In genomic region chr7:84185196-84185595, GRCm38 (mm10) we compare ENCODE assay signal across 25 mouse cellular contexts. TPM values are rescaled to one million over a fixed set of nuclear protein-coding genes. Genes with fewer than 3 reads are reported as not detected.
A peak's percentile ranks its signal among the peaks of the same experiment; 100 is the strongest.
DNase-seq lines count a peak whose midpoint lies in the region; ATAC-seq and TF ChIP-seq lines count a peak whose summit lies in the region.
"Had no signal": no experiment of that assay in that cellular context is flagged by ENCODE, and none has a peak within 500 bp of the region (broad histone marks: within the 10 kb centered on the region; RNA-seq: fewer than 3 reads in every experiment).

No protein-coding gene starts in this region.

- ATAC-seq in forebrain, embryonic 15.5 days (replicated peaks) = peak; percentile 51; the same call in 1 of the 2 replicates
- ATAC-seq in forebrain, embryonic 11.5 days (replicated peaks; ENCODE audit: low FRiP score) = no peak
- ATAC-seq in forebrain, embryonic 16.5 days = peak; percentile 92
- no peak for ATAC-seq in stomach, postnatal 0 days (ENCODE audit: low FRiP score, low TSS enrichment)
- ATAC-seq: CD4-positive, CD25-positive, alpha-beta regulatory T cell, adult 4 months; hindbrain, embryonic 16.5 days; intestine, embryonic 15.5 days had no signal

- H3K4me3 ChIP-seq in forebrain, embryonic 15.5 days = no peak overlapping the region
- H3K4me3 ChIP-seq in forebrain, embryonic 11.5 days (ENCODE audit: low read depth, low read length) = no peak overlapping the region
- no peak overlapping the region for H3K4me3 ChIP-seq in forebrain, embryonic 16.5 days (replicated peaks; ENCODE audit: low read length)
- no peak overlapping the region for H3K4me3 ChIP-seq in stomach, postnatal 0 days (ENCODE audit: low read depth, low read length)
- H3K4me3 ChIP-seq: embryonic facial prominence, embryonic 12.5 days; embryonic facial prominence, embryonic 15.5 days; gastrocnemius, adult 2 months; heart, embryonic 12.5 days; heart, embryonic 15.5 days; hindbrain, embryonic 10.5 days; hindbrain, embryonic 13.5 days; intestine, embryonic 15.5 days had no signal

- no peaks in the 10 kb centered on the region for H3K36me3 ChIP-seq in forebrain, embryonic 15.5 days
- no peaks in the 10 kb centered on the region for H3K36me3 ChIP-seq in forebrain, embryonic 11.5 days (ENCODE audit: control insufficient read depth, insufficient read depth, low read length)
- no peaks in the 10 kb centered on the region for H3K36me3 ChIP-seq in forebrain, embryonic 16.5 days (ENCODE audit: control insufficient read depth, insufficient read depth)
- H3K36me3 ChIP-seq in stomach, postnatal 0 days (ENCODE audit: control insufficient read depth, insufficient read depth, low read length) = no peaks in the 10 kb centered on the region
- H3K36me3 ChIP-seq: embryonic facial prominence, embryonic 12.5 days; embryonic facial prominence, embryonic 15.5 days; heart, embryonic 12.5 days; heart, embryonic 15.5 days; hindbrain, embryonic 10.5 days; hindbrain, embryonic 13.5 days; intestine, embryonic 15.5 days had no signal

- no peak for TF ChIP-seq CTCF in stomach, postnatal 0 days (IDR thresholded peaks at IDR 0.05; ENCODE audit: low read depth)

- no peaks in the 10 kb centered on the region for H3K4me1 ChIP-seq in forebrain, embryonic 15.5 days
- H3K4me1 ChIP-seq in forebrain, embryonic 11.5 days (replicated peaks; ENCODE audit: control insufficient read depth, insufficient read depth, low read length) = no peaks in the 10 kb centered on the region
- H3K4me1 ChIP-seq in forebrain, embryonic 16.5 days (replicated peaks; ENCODE audit: control insufficient read depth, insufficient read depth, low read length) = no peaks in the 10 kb centered on the region
- no peaks in the 10 kb centered on the region for H3K4me1 ChIP-seq in stomach, postnatal 0 days (replicated peaks; ENCODE audit: control insufficient read depth, insufficient read depth)
- H3K4me1 ChIP-seq: embryonic facial prominence, embryonic 12.5 days; embryonic facial prominence, embryonic 15.5 days; heart, embryonic 12.5 days; heart, embryonic 15.5 days; hindbrain, embryonic 10.5 days; hindbrain, embryonic 13.5 days; intestine, embryonic 15.5 days had no signal

- no peak overlapping the region for H3K9ac ChIP-seq in forebrain, embryonic 15.5 days (replicated peaks)
- no peak overlapping the region for H3K9ac ChIP-seq in forebrain, embryonic 11.5 days (ENCODE audit: low read length)
- H3K9ac ChIP-seq in forebrain, embryonic 16.5 days (replicated peaks; ENCODE audit: low read depth, low read length) = no peak overlapping the region
- H3K9ac ChIP-seq in stomach, postnatal 0 days (ENCODE audit: low read length) = no peak overlapping the region
- H3K9ac ChIP-seq: embryonic facial prominence, embryonic 12.5 days; embryonic facial prominence, embryonic 15.5 days; heart, embryonic 12.5 days; heart, embryonic 15.5 days; hindbrain, embryonic 13.5 days; intestine, embryonic 15.5 days had no signal

- no peak overlapping the region for H3K4me2 ChIP-seq in forebrain, embryonic 15.5 days (replicated peaks)
- H3K4me2 ChIP-seq in forebrain, embryonic 11.5 days (ENCODE audit: low read depth, low read length, severe bottlenecking) = no peak overlapping the region
- H3K4me2 ChIP-seq in forebrain, embryonic 16.5 days (ENCODE audit: low read length) = no peak overlapping the region
- H3K4me2 ChIP-seq in stomach, postnatal 0 days (replicated peaks; ENCODE audit: low read depth) = no peak overlapping the region
- H3K4me2 ChIP-seq: embryonic facial prominence, embryonic 12.5 days; embryonic facial prominence, embryonic 15.5 days; heart, embryonic 12.5 days; heart, embryonic 15.5 days; hindbrain, embryonic 13.5 days; intestine, embryonic 15.5 days had no signal

- H3K9me3 ChIP-seq in forebrain, embryonic 15.5 days = no peaks in the 10 kb centered on the region
- H3K9me3 ChIP-seq in forebrain, embryonic 11.5 days (ENCODE audit: control insufficient read depth, low read length) = no peaks in the 10 kb centered on the region
- H3K9me3 ChIP-seq in forebrain, embryonic 16.5 days (ENCODE audit: control insufficient read depth, low read length) = no peaks in the 10 kb centered on the region
- H3K9me3 ChIP-seq in stomach, postnatal 0 days (ENCODE audit: control insufficient read depth, low read length) = no peaks in the 10 kb centered on the region
- H3K9me3 ChIP-seq: embryonic facial prominence, embryonic 12.5 days; embryonic facial prominence, embryonic 15.5 days; heart, embryonic 12.5 days; heart, embryonic 15.5 days; hindbrain, embryonic 10.5 days; hindbrain, embryonic 13.5 days; intestine, embryonic 15.5 days had no signal

- 67% methylated on average over 4 of the region's 4 CpGs for WGBS in forebrain, embryonic 15.5 days
- 82% methylated on average over 4 of the region's 4 CpGs for WGBS in forebrain, embryonic 11.5 days
- 59% methylated on average over 4 of the region's 4 CpGs for WGBS in forebrain, embryonic 16.5 days
- 73% methylated on average over 4 of the region's 4 CpGs for WGBS in stomach, postnatal 0 days

- no peaks in the 10 kb centered on the region for H3K27me3 ChIP-seq in forebrain, embryonic 15.5 days
- H3K27me3 ChIP-seq in forebrain, embryonic 11.5 days (ENCODE audit: control insufficient read depth, insufficient read depth, low read length) = no peaks in the 10 kb centered on the region
- H3K27me3 ChIP-seq in forebrain, embryonic 16.5 days (replicated peaks; ENCODE audit: control insufficient read depth, insufficient read depth, low read length) = no peaks in the 10 kb centered on the region
- no peaks in the 10 kb centered on the region for H3K27me3 ChIP-seq in stomach, postnatal 0 days (ENCODE audit: control insufficient read depth, insufficient read depth, low read length)
- H3K27me3 ChIP-seq: embryonic facial prominence, embryonic 12.5 days; embryonic facial prominence, embryonic 15.5 days; heart, embryonic 12.5 days; heart, embryonic 15.5 days; hindbrain, embryonic 13.5 days; intestine, embryonic 15.5 days had no signal

- H3K27ac ChIP-seq in forebrain, embryonic 15.5 days (replicated peaks) = peak overlapping the region; percentile 11; the same call in 1 of the 2 replicates
- no peak overlapping the region for H3K27ac ChIP-seq in forebrain, embryonic 11.5 days (ENCODE audit: low read depth, low read length)
- H3K27ac ChIP-seq in forebrain, embryonic 16.5 days (ENCODE audit: low read length) = peak overlapping the region; percentile 20
- peak overlapping the region; percentile 19; the same call in 1 of the 2 replicates for H3K27ac ChIP-seq in stomach, postnatal 0 days (replicated peaks)
- H3K27ac ChIP-seq: embryonic facial prominence, embryonic 12.5 days; embryonic facial prominence, embryonic 15.5 days; gastrocnemius, adult 2 months; heart, embryonic 15.5 days; hindbrain, embryonic 10.5 days; hindbrain, embryonic 13.5 days; intestine, embryonic 15.5 days had no signal

- no peak for DNase-seq in forebrain, embryonic 11.5 days (ENCODE audit: low spot score)
- no peak for DNase-seq in stomach, postnatal 0 days (ENCODE audit: low spot score)
- no peak for DNase-seq in urinary bladder, postnatal 4 days (ENCODE audit: low spot score in 2 of 2)
- no peak for DNase-seq in yolk sac, embryonic 10.5 days (ENCODE audit: low spot score)
- DNase-seq: adrenal gland, adult 2 months; adrenal gland, postnatal 14 days; cerebellum, adult 18-20 months; cerebellum, adult 9-10 months; cerebellum, postnatal 14 days; gastrocnemius, adult 2 months; gastrocnemius, postnatal 14 days; heart, postnatal 10 days; heart, postnatal 36 days; kidney, adult 11 months had no signal

- no peak for TF ChIP-seq EP300 in stomach, postnatal 0 days (optimal IDR thresholded peaks at IDR 0.05)

RNA-seq across cellular contexts. Expression of gene Abhd17c, which starts 33.5 kb away (rescaled TPM):
- polyA plus RNA-seq in forebrain, embryonic 15.5 days (2015; fragmentation: Nextera tagmentation; extraction: Ambion mirVana) = 74.2 and 84.1 TPM in 2 replicates
- 71.3 and 77.7 TPM in 2 replicates for polyA plus RNA-seq in forebrain, embryonic 11.5 days (2014; fragmentation: Nextera tagmentation; extraction: Ambion mirVana)
- polyA plus RNA-seq in forebrain, embryonic 16.5 days (2015; fragmentation: Nextera tagmentation; extraction: Ambion mirVana) = 26.2 and 36.1 TPM in 2 replicates
- 59.7 and 60.9 TPM in 2 replicates for polyA plus RNA-seq in stomach, postnatal 0 days (2015; fragmentation: Nextera tagmentation; extraction: Ambion mirVana)

Comparison
In these comparisons a context has a peak if more than half of its experiments do, and no peak if none do; other contexts are left out.
1. ATAC-seq: peak in forebrain, embryonic 15.5 days (single experiment) and forebrain, embryonic 16.5 days (single experiment); none in forebrain, embryonic 11.5 days (single experiment) and stomach, postnatal 0 days (single experiment).